Mouse (Mus musculus) spleen, adult 2 months (tissue): ENCODE data around the gene Cbln3.

Experiments used
- CTCF ChIP-seq: fragments of 200-500 bp; IDR thresholded peaks from 2 replicates; pipeline ENCODE4 v1.5.1; 2011; ENCODE audit warnings: mild to moderate bottlenecking, inconsistent platforms; ENCODE audit not compliant: insufficient read depth, insufficient read length, insufficient replicate concordance; ENCODE audit errors: extremely low read depth
- POLR2A ChIP-seq: fragments of 200-500 bp; IDR thresholded peaks from 2 replicates; pipeline ENCODE4 v1.6.1; 2011; ENCODE audit warnings: low read depth, low read length, inconsistent platforms

GRCm38 (mm10) chr14:55838740-55839139 is 45.5 kb downstream of the Cbln3 start:
- TF ChIP-seq CTCF (no peak), POLR2A (no peak)
